Mouse (Mus musculus): Measurements from ENCODE around the gene Slc39a9. TPM values are rescaled to one million over a fixed set of nuclear protein-coding genes. Genes with fewer than 3 reads are reported as not detected.
A peak's percentile ranks its signal among the peaks of the same experiment; 100 is the strongest.

Gene Slc39a9
- polyA plus RNA-seq, 1 experiment from 2014 or later, result 25.8 TPM

- no peak overlapping the region for H3K27ac ChIP-seq (replicated peaks)
- WGBS, result 81% methylated on average over 15 of the region's 15 CpGs
- H3K9ac ChIP-seq, result no peak overlapping the region
- no peak for ATAC-seq (ENCODE audit: insufficient number of reproducible peaks, low FRiP score, low TSS enrichment, low read depth)
- H3K4me1 ChIP-seq, result no peaks in the 10 kb centered on the region
- no peaks in the 10 kb centered on the region for H3K9me3 ChIP-seq (replicated peaks)
- no peaks in the 10 kb centered on the region for H3K36me3 ChIP-seq
- H3K27me3 ChIP-seq, result no peaks in the 10 kb centered on the region
- no peak overlapping the region for H3K4me3 ChIP-seq (replicated peaks)
- no peak overlapping the region for H3K4me2 ChIP-seq (replicated peaks)
Measured at GRCm38 (mm10) chr12:80721458-80721857, 77.8 kb downstream of the Slc39a9 start.

GRCm38 (mm10) chr12:80724853-80725559 is 81.3 kb downstream of the Slc39a9 start:
- no peaks in the 10 kb centered on the region for H3K36me3 ChIP-seq
- H3K4me1 ChIP-seq, result no peaks in the 10 kb centered on the region
- H3K4me3 ChIP-seq (replicated peaks), result no peak overlapping the region
- H3K4me2 ChIP-seq (replicated peaks), result no peak overlapping the region
- no peaks in the 10 kb centered on the region for H3K9me3 ChIP-seq (replicated peaks)
- H3K27me3 ChIP-seq, result no peaks in the 10 kb centered on the region
- WGBS, result 27% methylated on average over 10 of the region's 10 CpGs
- H3K27ac ChIP-seq (replicated peaks), result no peak overlapping the region
- ATAC-seq (ENCODE audit: insufficient number of reproducible peaks, low FRiP score, low TSS enrichment, low read depth), result no peak
- no peak overlapping the region for H3K9ac ChIP-seq

GRCm38 (mm10) chr12:80728207-80728606 is 84.5 kb downstream of the Slc39a9 start:
- Histone ChIP-seq H3K9me3 (replicated peaks) (no peaks in the 10 kb centered on the region), H3K4me3 (replicated peaks) (no peak overlapping the region), H3K27me3 (no peaks in the 10 kb centered on the region), H3K4me1 (no peaks in the 10 kb centered on the region), H3K36me3 (no peaks in the 10 kb centered on the region), H3K27ac (replicated peaks) (no peak overlapping the region), H3K4me2 (replicated peaks) (no peak overlapping the region), H3K9ac (no peak overlapping the region)
- 31% methylated on average over 1 of the region's 1 CpGs for WGBS
- no peak for ATAC-seq (ENCODE audit: insufficient number of reproducible peaks, low FRiP score, low TSS enrichment, low read depth)

GRCm38 (mm10) chr12:80728814-80729213 is 85.1 kb downstream of the Slc39a9 start:
- 53% methylated on average over 2 of the region's 2 CpGs for WGBS

GRCm38 (mm10) chr12:80729758-80730530 is 86.3 kb downstream of the Slc39a9 start:
- 78% methylated on average over 12 of the region's 12 CpGs for WGBS
- no peak overlapping the region for H3K27ac ChIP-seq (replicated peaks)
- H3K9ac ChIP-seq, result no peak overlapping the region
- H3K27me3 ChIP-seq, result no peaks in the 10 kb centered on the region
- no peaks in the 10 kb centered on the region for H3K36me3 ChIP-seq
- no peak overlapping the region for H3K4me3 ChIP-seq (replicated peaks)
- H3K4me1 ChIP-seq, result no peaks in the 10 kb centered on the region
- no peak for ATAC-seq (ENCODE audit: insufficient number of reproducible peaks, low FRiP score, low TSS enrichment, low read depth)
- H3K9me3 ChIP-seq (replicated peaks), result no peaks in the 10 kb centered on the region
- no peak overlapping the region for H3K4me2 ChIP-seq (replicated peaks)

More at GRCm38 (mm10) chr12:80728814-80729213, 85.1 kb downstream of the Slc39a9 start:
- Histone ChIP-seq H3K9me3 (replicated peaks) (no peaks in the 10 kb centered on the region), H3K27me3 (no peaks in the 10 kb centered on the region), H3K4me3 (replicated peaks) (no peak overlapping the region), H3K36me3 (no peaks in the 10 kb centered on the region), H3K27ac (replicated peaks) (no peak overlapping the region), H3K4me1 (no peaks in the 10 kb centered on the region), H3K4me2 (replicated peaks) (no peak overlapping the region), H3K9ac (no peak overlapping the region)
- ATAC-seq (ENCODE audit: insufficient number of reproducible peaks, low FRiP score, low TSS enrichment, low read depth), result no peak

GRCm38 (mm10) chr12:80730567-80730966 is 86.9 kb downstream of the Slc39a9 start:
- Histone ChIP-seq H3K36me3 (no peaks in the 10 kb centered on the region), H3K27ac (replicated peaks) (no peak overlapping the region), H3K9me3 (replicated peaks) (no peaks in the 10 kb centered on the region), H3K4me3 (replicated peaks) (no peak overlapping the region), H3K9ac (no peak overlapping the region), H3K4me2 (replicated peaks) (peak overlapping the region; percentile 10; the same call in 1 of the 2 replicates), H3K4me1 (no peaks in the 10 kb centered on the region), H3K27me3 (no peaks in the 10 kb centered on the region)
- WGBS, result 11% methylated on average over 9 of the region's 9 CpGs
- peak; percentile 57; the same call in 1 of the 2 replicates for ATAC-seq (ENCODE audit: insufficient number of reproducible peaks, low FRiP score, low TSS enrichment, low read depth)

Other genes with a start within 250 kb of the Slc39a9 start
- 13.7 and 15.3 TPM in 2 replicates for gene Dcaf5, start 207.3 kb upstream of the Slc39a9 start, polyA plus RNA-seq (2015; fragmentation: Nextera tagmentation; extraction: Ambion mirVana)
- 24.1 and 25.3 TPM in 2 replicates for gene Exd2, start 180.8 kb upstream of the Slc39a9 start, polyA plus RNA-seq (2015; fragmentation: Nextera tagmentation; extraction: Ambion mirVana)
- gene Galnt16, start 125.6 kb upstream of the Slc39a9 start, polyA plus RNA-seq (2015; fragmentation: Nextera tagmentation; extraction: Ambion mirVana), result 25.4 and 27.6 TPM in 2 replicates
- 244 and 251 TPM in 2 replicates for gene Erh, start 458 bp downstream of the Slc39a9 start, polyA plus RNA-seq (2015; fragmentation: Nextera tagmentation; extraction: Ambion mirVana)
- gene Plekhd1, start 48.7 kb downstream of the Slc39a9 start, polyA plus RNA-seq (2015; fragmentation: Nextera tagmentation; extraction: Ambion mirVana), result 0.32 and 0.39 TPM in 2 replicates
- 0.13 and 0.17 TPM in 2 replicates for gene Ccdc177, start 116.8 kb downstream of the Slc39a9 start, polyA plus RNA-seq (2015; fragmentation: Nextera tagmentation; extraction: Ambion mirVana)
- 18.5 and 18.6 TPM in 2 replicates for gene Susd6, start 146.6 kb downstream of the Slc39a9 start, polyA plus RNA-seq (2015; fragmentation: Nextera tagmentation; extraction: Ambion mirVana)

Data from embryonic facial prominence, embryonic 15.5 days (tissue).